Mouse (Mus musculus): ENCODE data around the gene Prr29.
A peak's percentile ranks its signal among the peaks of the same experiment; 100 is the strongest.
"Not testable (repeated sequence)": the region's sequence is repeated elsewhere in the genome, so short reads cannot be mapped to it uniquely, and the experiment has no call there.

Gene Prr29

GRCm38 (mm10) chr11:106355382-106356128, 9.7 kb upstream of the Prr29 start:
- no peak for DNase-seq (ENCODE audit: low spot score in 2 of 2)

GRCm38 (mm10) chr11:106359350-106359749, 5.9 kb upstream of the Prr29 start:
- no peak for DNase-seq (ENCODE audit: low spot score in 2 of 2)

GRCm38 (mm10) chr11:106364712-106365111, 560 bp upstream of the Prr29 start:
- DNase-seq (ENCODE audit: low spot score in 2 of 2): no peak

GRCm38 (mm10) chr11:106366316-106366715, 1.0 kb downstream of the Prr29 start:
- peak; percentile 24 to 60 for DNase-seq (ENCODE audit: low spot score in 2 of 2)

- DNase-seq (ENCODE audit: low spot score in 2 of 2): no peak
These were observed 8.7 kb downstream of the Prr29 start for GRCm38 (mm10) chr11:106373998-106374397.

- DNase-seq (ENCODE audit: low spot score in 2 of 2): peak; percentile 22 to 23
These were observed 9.3 kb downstream of the Prr29 start for GRCm38 (mm10) chr11:106374559-106374958.

- DNase-seq (ENCODE audit: low spot score in 2 of 2): no peak
These were observed 9.7 kb downstream of the Prr29 start for GRCm38 (mm10) chr11:106374979-106375378.

GRCm38 (mm10) chr11:106381011-106381410, 15.7 kb downstream of the Prr29 start:
- no peak for DNase-seq (ENCODE audit: low spot score in 2 of 2)

- DNase-seq (ENCODE audit: low spot score in 2 of 2): no peak
These were observed 16.6 kb downstream of the Prr29 start for GRCm38 (mm10) chr11:106381883-106382282.

GRCm38 (mm10) chr11:106382424-106382823, 17.2 kb downstream of the Prr29 start:
- DNase-seq (ENCODE audit: low spot score in 2 of 2): no peak

- no peak for DNase-seq (ENCODE audit: low spot score in 2 of 2)
These were observed 17.9 kb downstream of the Prr29 start for GRCm38 (mm10) chr11:106383051-106383790.

GRCm38 (mm10) chr11:106386409-106386808, 21.1 kb downstream of the Prr29 start:
- no peak for DNase-seq (ENCODE audit: low spot score in 2 of 2)

- no peak for DNase-seq (ENCODE audit: low spot score in 2 of 2)
These were observed 21.7 kb downstream of the Prr29 start for GRCm38 (mm10) chr11:106387020-106387419.

- DNase-seq (ENCODE audit: low spot score in 2 of 2): no peak
These were observed 22.5 kb downstream of the Prr29 start, which contains the start of gene Icam2 for GRCm38 (mm10) chr11:106387791-106388216. Gene Icam2, minus strand, starts transcription at chr11:106388075.

- no peak for DNase-seq (ENCODE audit: low spot score in 2 of 2)
These were observed 24.3 kb downstream of the Prr29 start for GRCm38 (mm10) chr11:106389611-106390010.

- DNase-seq (ENCODE audit: low spot score in 2 of 2): no peak
These were observed 25.5 kb downstream of the Prr29 start for GRCm38 (mm10) chr11:106390757-106391156.

- peak; percentile 34 for DNase-seq (ENCODE audit: low spot score in 2 of 2)
These were observed 26.4 kb downstream of the Prr29 start for GRCm38 (mm10) chr11:106391546-106392188.

- no peak for DNase-seq (ENCODE audit: low spot score in 2 of 2)
These were observed 27.5 kb downstream of the Prr29 start for GRCm38 (mm10) chr11:106392597-106393330.

- no peak for DNase-seq (ENCODE audit: low spot score in 2 of 2)
These were observed 28.0 kb downstream of the Prr29 start for GRCm38 (mm10) chr11:106393331-106393616.

- not testable (repeated sequence) for DNase-seq (ENCODE audit: low spot score in 2 of 2)
These were observed 28.8 kb downstream of the Prr29 start for GRCm38 (mm10) chr11:106394055-106394454.

GRCm38 (mm10) chr11:106397656-106398055, 32.4 kb downstream of the Prr29 start:
- no peak for DNase-seq (ENCODE audit: low spot score in 2 of 2)

GRCm38 (mm10) chr11:106398481-106398880, 33.2 kb downstream of the Prr29 start:
- no peak for DNase-seq (ENCODE audit: low spot score in 2 of 2)

Measured in urinary bladder, adult 18-20 months (tissue).